Mouse (Mus musculus): ENCODE measurements around the gene Msi2. TPM values are rescaled to one million over a fixed set of nuclear protein-coding genes. Genes with fewer than 3 reads are reported as not detected.

Gene Msi2
- polyA plus RNA-seq, 1 experiment from 2014 or later, result 29.1 TPM

DNA sequence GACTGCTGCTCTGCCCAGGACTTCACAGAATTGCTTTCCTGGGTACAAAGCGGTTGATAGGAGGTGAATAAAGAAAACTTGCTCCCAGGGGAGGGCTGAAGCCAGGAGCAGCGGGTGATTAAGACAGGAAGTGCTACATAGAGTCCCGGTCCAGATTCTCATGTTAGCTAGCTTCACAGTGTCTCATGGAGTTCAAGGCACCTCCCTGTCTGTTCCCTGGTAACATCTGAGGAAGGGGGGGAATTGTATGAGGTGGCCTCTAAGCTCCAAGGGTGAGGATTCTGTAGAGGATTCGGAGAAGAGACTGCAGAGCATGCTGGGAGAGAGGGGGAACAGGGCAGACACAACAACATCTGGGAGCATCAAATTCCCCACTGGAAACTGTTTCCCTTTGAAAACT lies 233.2 kb downstream of the Msi2 start:
- Histone ChIP-seq H3K4me1 (peaks cover 65% of the 10 kb centered on the region), H3K27ac (peak overlapping the region; percentile 77), H3K4me2 (0 out of 2 replicates have a peak overlapping the region, but pooled peaks have one; percentile 5), H3K36me3 (peaks cover 6% of the 10 kb centered on the region; the same call in 1 of the 2 replicates), H3K9me3 (replicated peaks) (no peaks in the 10 kb centered on the region), H3K4me3 (replicated peaks) (no peak overlapping the region), H3K27me3 (no peaks in the 10 kb centered on the region), H3K9ac (no peak overlapping the region)
- ATAC-seq (replicated peaks; ENCODE audit: low FRiP score), result no peak; the same call in 1 of the 2 replicates
- 33% methylated on average over 4 of the region's 4 CpGs for WGBS

DNA sequence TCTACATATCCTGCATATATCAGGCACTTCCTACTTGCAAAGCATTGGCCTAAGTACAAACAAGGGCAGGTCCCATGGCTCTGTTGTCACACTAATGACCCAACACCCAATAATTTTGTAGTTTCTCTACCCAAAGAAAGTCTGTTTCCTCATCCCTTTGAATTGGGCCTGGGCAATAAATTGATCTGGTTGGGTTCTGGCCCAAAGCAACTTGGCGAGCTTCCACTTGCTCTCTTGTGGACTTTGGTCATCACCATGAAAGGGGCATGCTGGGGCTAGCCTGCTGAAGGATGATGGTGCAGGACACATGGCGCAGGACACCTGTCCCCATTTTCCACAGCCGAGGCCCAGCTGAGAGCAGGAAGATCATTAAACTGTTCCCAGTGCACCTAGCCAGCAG lies 234.3 kb downstream of the Msi2 start:
- Histone ChIP-seq H3K4me1 (peaks cover 57% of the 10 kb centered on the region), H3K9me3 (replicated peaks) (no peaks in the 10 kb centered on the region), H3K27me3 (no peaks in the 10 kb centered on the region), H3K9ac (no peak overlapping the region), H3K36me3 (peaks cover 16% of the 10 kb centered on the region; the same call in 1 of the 2 replicates), H3K4me2 (no peak overlapping the region), H3K4me3 (replicated peaks) (no peak overlapping the region), H3K27ac (no peak overlapping the region)
- no peak for ATAC-seq (replicated peaks; ENCODE audit: low FRiP score)
- WGBS, result 92% methylated on average over 3 of the region's 3 CpGs

DNA sequence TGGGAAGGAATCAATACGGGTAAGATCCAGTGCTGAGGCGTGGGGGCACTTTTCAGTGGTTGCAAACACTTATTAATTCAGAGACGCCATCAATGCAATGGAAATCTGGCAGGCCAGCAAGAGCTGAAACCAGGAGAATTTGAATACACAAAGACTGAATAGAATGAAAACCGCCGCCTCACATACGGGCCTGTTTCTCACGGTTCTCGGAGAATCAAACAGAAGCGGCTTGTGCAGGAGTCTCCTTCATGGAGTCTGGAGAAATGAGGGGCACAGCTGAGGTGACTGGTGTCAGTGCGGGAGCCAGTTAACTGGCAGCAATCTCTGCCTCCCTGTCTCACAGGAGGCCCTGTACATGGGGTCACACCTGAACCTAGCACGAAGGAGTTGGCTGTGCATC lies 235.7 kb downstream of the Msi2 start:
- Histone ChIP-seq H3K36me3 (peaks cover 19% of the 10 kb centered on the region; the same call in 1 of the 2 replicates), H3K9me3 (replicated peaks) (no peaks in the 10 kb centered on the region), H3K27me3 (no peaks in the 10 kb centered on the region), H3K4me1 (peaks cover 50% of the 10 kb centered on the region), H3K4me2 (no peak overlapping the region), H3K9ac (no peak overlapping the region), H3K4me3 (replicated peaks) (no peak overlapping the region), H3K27ac (peak overlapping the region; percentile 79; the same call in 1 of the 2 replicates)
- ATAC-seq (replicated peaks; ENCODE audit: low FRiP score), result no peak
- WGBS, result 75% methylated on average over 11 of the region's 11 CpGs

GRCm38 (mm10) chr11:88482236-88482635 lies 236.1 kb downstream of the Msi2 start:
- Histone ChIP-seq H3K9me3 (replicated peaks) (no peaks in the 10 kb centered on the region), H3K36me3 (peaks cover 22% of the 10 kb centered on the region; the same call in 1 of the 2 replicates), H3K27ac (peak overlapping the region; percentile 79), H3K4me1 (peaks cover 50% of the 10 kb centered on the region), H3K27me3 (no peaks in the 10 kb centered on the region), H3K4me3 (replicated peaks) (no peak overlapping the region), H3K9ac (no peak overlapping the region), H3K4me2 (no peak overlapping the region)
- 86% methylated on average over 6 of the region's 6 CpGs for WGBS
- no peak for ATAC-seq (replicated peaks; ENCODE audit: low FRiP score)

DNA sequence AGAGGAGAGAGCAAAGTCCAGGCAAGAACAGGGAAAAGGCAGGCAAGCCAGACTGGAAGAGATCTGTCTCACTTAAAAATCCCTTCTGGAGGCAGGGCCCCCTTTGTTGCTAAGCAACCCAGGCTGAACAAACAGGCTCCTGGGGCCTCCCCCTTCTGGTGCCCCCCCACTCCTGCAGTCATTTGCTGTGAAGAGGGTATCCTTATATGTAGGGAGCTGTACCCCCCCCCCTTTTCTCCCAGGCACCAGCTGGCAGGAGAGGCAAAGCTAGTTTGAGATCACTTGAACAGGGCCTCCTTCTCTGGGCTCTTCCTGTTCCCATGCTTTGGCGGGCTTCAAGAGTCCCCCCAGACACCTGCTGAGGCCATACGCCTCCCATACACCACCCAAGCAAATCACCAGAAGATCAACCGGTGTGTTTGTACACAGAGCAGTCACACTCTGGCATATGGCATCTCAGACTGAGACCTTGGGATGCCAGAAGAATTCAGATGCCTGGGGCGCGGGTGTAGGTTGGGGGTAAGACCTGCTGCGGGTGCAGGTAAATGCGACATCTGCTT lies 236.6 kb downstream of the Msi2 start:
- no peaks in the 10 kb centered on the region for H3K9me3 ChIP-seq (replicated peaks)
- peak overlapping the region; percentile 21; the same call in 1 of the 2 replicates for H3K9ac ChIP-seq
- peaks cover 28% of the 10 kb centered on the region for H3K36me3 ChIP-seq
- ATAC-seq (replicated peaks; ENCODE audit: low FRiP score), result peak; percentile 47; the same call in 1 of the 2 replicates
- peaks cover 50% of the 10 kb centered on the region for H3K4me1 ChIP-seq
- no peak overlapping the region for H3K4me3 ChIP-seq (replicated peaks)
- 62% methylated on average over 7 of the region's 7 CpGs for WGBS
- H3K27me3 ChIP-seq, result no peaks in the 10 kb centered on the region
- H3K27ac ChIP-seq, result peak overlapping the region; percentile 79
- H3K4me2 ChIP-seq, result no peak overlapping the region

GRCm38 (mm10) chr11:88481092-88481601 lies 237.2 kb downstream of the Msi2 start:
- Histone ChIP-seq H3K4me3 (replicated peaks) (no peak overlapping the region), H3K4me1 (peaks cover 49% of the 10 kb centered on the region), H3K9me3 (replicated peaks) (no peaks in the 10 kb centered on the region), H3K27me3 (no peaks in the 10 kb centered on the region), H3K4me2 (no peak overlapping the region), H3K27ac (peak overlapping the region; percentile 79), H3K36me3 (peaks cover 33% of the 10 kb centered on the region), H3K9ac (peak overlapping the region; percentile 21; the same call in 1 of the 2 replicates)
- 66% methylated on average over 9 of the region's 9 CpGs for WGBS
- no peak for ATAC-seq (replicated peaks; ENCODE audit: low FRiP score)

DNA sequence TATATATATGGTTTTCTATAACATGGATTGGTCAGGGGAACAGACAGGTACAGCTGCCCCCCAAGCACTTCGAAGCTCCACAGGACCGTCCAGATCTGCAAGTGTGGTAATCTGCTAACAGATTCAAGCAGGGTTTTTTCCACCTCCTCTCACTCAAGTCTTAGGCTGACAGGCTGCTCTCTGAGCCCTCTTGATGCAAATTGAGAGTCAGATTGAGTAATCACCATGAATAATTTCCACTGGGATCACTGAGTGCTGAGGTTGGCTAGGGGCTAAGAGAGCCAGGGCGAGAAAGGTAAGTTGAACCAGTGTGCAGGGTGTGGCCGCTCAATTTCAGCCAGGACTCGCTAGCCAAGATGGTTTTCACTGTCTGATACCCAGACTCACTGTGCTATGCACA lies 238.8 kb downstream of the Msi2 start:
- ATAC-seq (replicated peaks; ENCODE audit: low FRiP score), result no peak
- H3K9ac ChIP-seq, result no peak overlapping the region
- 93% methylated on average over 5 of the region's 5 CpGs for WGBS

GRCm38 (mm10) chr11:88474889-88475440 lies 243.3 kb downstream of the Msi2 start:
- H3K9ac ChIP-seq, result no peak overlapping the region
- no peaks in the 10 kb centered on the region for H3K9me3 ChIP-seq (replicated peaks)
- H3K27me3 ChIP-seq, result no peaks in the 10 kb centered on the region
- peaks cover 31% of the 10 kb centered on the region for H3K36me3 ChIP-seq
- no peak for ATAC-seq (replicated peaks; ENCODE audit: low FRiP score)
- no peak overlapping the region for H3K4me3 ChIP-seq (replicated peaks)
- 0 out of 2 replicates have a peak overlapping the region, but pooled peaks have one; percentile 6 for H3K27ac ChIP-seq
- H3K4me1 ChIP-seq, result peaks cover 52% of the 10 kb centered on the region
- H3K4me2 ChIP-seq, result no peak overlapping the region
- 73% methylated on average over 4 of the region's 4 CpGs for WGBS

More for the DNA sequence above, 238.8 kb downstream of the Msi2 start:
- peaks cover 41% of the 10 kb centered on the region for H3K4me1 ChIP-seq
- no peaks in the 10 kb centered on the region for H3K27me3 ChIP-seq
- no peak overlapping the region for H3K27ac ChIP-seq
- H3K9me3 ChIP-seq (replicated peaks), result no peaks in the 10 kb centered on the region
- no peak overlapping the region for H3K4me2 ChIP-seq
- peaks cover 33% of the 10 kb centered on the region for H3K36me3 ChIP-seq
- no peak overlapping the region for H3K4me3 ChIP-seq (replicated peaks)

DNA sequence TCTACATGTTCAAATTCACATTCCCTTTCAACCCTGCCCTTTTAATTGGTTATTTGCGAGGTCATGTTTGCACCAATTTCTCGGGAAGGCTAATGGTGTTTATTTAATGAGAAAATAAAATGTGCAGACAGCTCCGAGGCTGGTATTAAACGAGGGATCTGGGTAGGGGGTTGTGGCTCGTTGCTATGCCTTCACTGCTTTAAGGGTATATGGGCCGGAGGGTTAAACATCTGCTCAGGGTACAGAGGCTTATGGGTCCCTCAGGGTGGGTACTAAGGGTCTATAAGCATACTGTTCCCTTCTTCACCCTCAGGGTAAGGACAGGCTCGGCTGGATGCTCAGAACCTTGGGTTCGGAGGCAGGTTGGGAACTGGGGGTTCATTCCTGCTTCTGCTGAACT lies 245.6 kb downstream of the Msi2 start:
- H3K9ac ChIP-seq, result no peak overlapping the region
- peaks cover 14% of the 10 kb centered on the region for H3K36me3 ChIP-seq
- no peak overlapping the region for H3K4me3 ChIP-seq (replicated peaks)
- 32% methylated on average over 8 of the region's 8 CpGs for WGBS
- H3K27ac ChIP-seq, result peak overlapping the region; percentile 86
- H3K4me1 ChIP-seq, result peaks cover 66% of the 10 kb centered on the region
- no peaks in the 10 kb centered on the region for H3K9me3 ChIP-seq (replicated peaks)
- no peaks in the 10 kb centered on the region for H3K27me3 ChIP-seq
- no peak overlapping the region for H3K4me2 ChIP-seq
- no peak for ATAC-seq (replicated peaks; ENCODE audit: low FRiP score)

- peak overlapping the region; percentile 86 for H3K27ac ChIP-seq
- H3K4me1 ChIP-seq, result peaks cover 72% of the 10 kb centered on the region
- H3K27me3 ChIP-seq, result no peaks in the 10 kb centered on the region
- H3K4me3 ChIP-seq (replicated peaks), result no peak overlapping the region
- peak overlapping the region; percentile 19; the same call in 1 of the 2 replicates for H3K4me2 ChIP-seq
- WGBS, result 18% methylated on average over 12 of the region's 12 CpGs
- ATAC-seq (replicated peaks; ENCODE audit: low FRiP score), result peak; percentile 59
- H3K9ac ChIP-seq, result no peak overlapping the region
- H3K9me3 ChIP-seq (replicated peaks), result no peaks in the 10 kb centered on the region
- peaks cover 10% of the 10 kb centered on the region for H3K36me3 ChIP-seq
Observed at GRCm38 (mm10) chr11:88471981-88472647, 246.2 kb downstream of the Msi2 start.

- no peak for ATAC-seq (replicated peaks; ENCODE audit: low FRiP score)
- Histone ChIP-seq H3K4me3 (replicated peaks) (no peak overlapping the region), H3K9me3 (replicated peaks) (no peaks in the 10 kb centered on the region), H3K27me3 (no peaks in the 10 kb centered on the region), H3K4me2 (no peak overlapping the region), H3K36me3 (no peaks in the 10 kb centered on the region), H3K9ac (no peak overlapping the region), H3K4me1 (peaks cover 71% of the 10 kb centered on the region), H3K27ac (peak overlapping the region; percentile 86)
Observed at GRCm38 (mm10) chr11:88470599-88470998, 247.7 kb downstream of the Msi2 start.

GRCm38 (mm10) chr11:88468996-88469395 lies 249.3 kb downstream of the Msi2 start:
- Histone ChIP-seq H3K36me3 (no peaks in the 10 kb centered on the region), H3K27me3 (no peaks in the 10 kb centered on the region), H3K4me3 (replicated peaks) (no peak overlapping the region), H3K4me2 (no peak overlapping the region), H3K4me1 (peaks cover 70% of the 10 kb centered on the region), H3K9ac (no peak overlapping the region), H3K9me3 (replicated peaks) (no peaks in the 10 kb centered on the region), H3K27ac (no peak overlapping the region)
- ATAC-seq (replicated peaks; ENCODE audit: low FRiP score), result no peak

Measured in kidney, embryonic 15.5 days (tissue).